ENCODE assay signal across 22 mouse cellular contexts in genomic region chr16:77488155-77488554, GRCm38 (mm10).
"Had no signal": no experiment of that assay in that cellular context is flagged by ENCODE, and none has a peak within 500 bp of the region (broad histone marks: within the 10 kb centered on the region; RNA-seq: fewer than 3 reads in every experiment).

No protein-coding gene starts in this region.

- H3K27me3 ChIP-seq: lung, embryonic 15.5 days; midbrain, embryonic 12.5 days; neural tube, embryonic 13.5 days; neural tube, embryonic 15.5 days had no signal

- H3K4me3 ChIP-seq: lung, embryonic 15.5 days; midbrain, embryonic 10.5 days; midbrain, embryonic 12.5 days; myocyte; neural tube, embryonic 13.5 days; neural tube, embryonic 15.5 days had no signal

- DNase-seq: liver, postnatal 0 days; lung, adult 2 months; lung, postnatal 14 days; lung, postnatal 36 days; midbrain, embryonic 14.5 days; retina, postnatal 1 day; right cerebral cortex, adult 18-20 months; right cerebral cortex, postnatal 25 days; right cerebral cortex, postnatal 4 days; spleen, adult 18-20 months; thymus, adult 2 months; thymus, postnatal 25 days; thymus, postnatal 4 days had no signal

- H3K9ac ChIP-seq: liver, postnatal 0 days; lung, embryonic 15.5 days; midbrain, embryonic 12.5 days; neural tube, embryonic 13.5 days; neural tube, embryonic 15.5 days had no signal

- H3K4me2 ChIP-seq: lung, embryonic 15.5 days; midbrain, embryonic 12.5 days; neural tube, embryonic 13.5 days; neural tube, embryonic 15.5 days had no signal

- ATAC-seq: liver, postnatal 0 days; lung, postnatal 0 days; midbrain, embryonic 16.5 days had no signal

- H3K27ac ChIP-seq: lung, embryonic 15.5 days; macrophage; midbrain, embryonic 10.5 days; midbrain, embryonic 12.5 days; neural tube, embryonic 13.5 days; neural tube, embryonic 15.5 days had no signal

- H3K4me1 ChIP-seq: lung, embryonic 15.5 days; midbrain, embryonic 10.5 days; midbrain, embryonic 12.5 days; neural tube, embryonic 13.5 days; neural tube, embryonic 15.5 days had no signal

- H3K36me3 ChIP-seq: lung, embryonic 15.5 days; neural tube, embryonic 15.5 days had no signal

- H3K9me3 ChIP-seq: lung, embryonic 15.5 days; midbrain, embryonic 10.5 days; midbrain, embryonic 12.5 days; neural tube, embryonic 13.5 days; neural tube, embryonic 15.5 days had no signal
